Mouse (Mus musculus): ENCODE data around the gene Slc9a4. TPM values are rescaled to one million over a fixed set of nuclear protein-coding genes. Genes with fewer than 3 reads are reported as not detected.

Slc9a4 gene
- polyA plus RNA-seq, 1 experiment from 2014 or later, result not detected

Other genes starting within 250 kb of the Slc9a4 start
- gene Il1rl1, start 150.5 kb upstream of the Slc9a4 start, polyA plus RNA-seq (2015; fragmentation: Nextera tagmentation; extraction: Ambion mirVana), result 0.51 and 0.52 TPM in 2 replicates
- 0.49 and 0.57 TPM in 2 replicates for gene Il18r1, start 114.5 kb upstream of the Slc9a4 start, polyA plus RNA-seq (2015; fragmentation: Nextera tagmentation; extraction: Ambion mirVana)
- 0.27 and 0.43 TPM in 2 replicates for gene Il18rap, start 64.7 kb upstream of the Slc9a4 start, polyA plus RNA-seq (2015; fragmentation: Nextera tagmentation; extraction: Ambion mirVana)
- 0.44 and 0.48 TPM in 2 replicates for gene Slc9a2, start 100.5 kb downstream of the Slc9a4 start, polyA plus RNA-seq (2015; fragmentation: Nextera tagmentation; extraction: Ambion mirVana)
- gene Mfsd9, start 210.6 kb downstream of the Slc9a4 start, polyA plus RNA-seq (2015; fragmentation: Nextera tagmentation; extraction: Ambion mirVana), result 4.7 and 4.8 TPM in 2 replicates
- 0.11 and 0.25 TPM in 2 replicates for gene Tmem182, start 225.5 kb downstream of the Slc9a4 start, polyA plus RNA-seq (2015; fragmentation: Nextera tagmentation; extraction: Ambion mirVana)

Data from intestine, embryonic 15.5 days (tissue).